Mouse (Mus musculus) liver, embryonic 16.5 days (tissue): ENCODE data around the gene Cacng1. TPM values are rescaled to one million over a fixed set of nuclear protein-coding genes. Genes with fewer than 3 reads are reported as not detected.

Experiments used
- ATAC-seq: fragments of 200-750 bp; cut with Nextera tagmentation; 2 replicates; pipeline ENCODE4 v1.8.0; 2017; ENCODE audit warnings: low read depth, mild to moderate bottlenecking, moderate number of reproducible peaks, moderate library complexity
- H3K27ac ChIP-seq: fragments of 300-500 bp; sonication (generic); 2 replicates; pipeline ENCODE4 v1.5.1; 2014; ENCODE audit warnings: mild to moderate bottlenecking, low read length
- H3K27me3 ChIP-seq: fragments of 300-500 bp; sonication (generic); 2 replicates; pipeline ENCODE4 v1.6.1; 2014; ENCODE audit warnings: low read depth, low read length, mixed read lengths; ENCODE audit not compliant: control insufficient read depth, insufficient read depth
- H3K36me3 ChIP-seq: fragments of 300-500 bp; sonication (generic); 2 replicates; pipeline ENCODE4 v1.6.1; 2014; ENCODE audit warnings: mild to moderate bottlenecking; ENCODE audit not compliant: control insufficient read depth, insufficient read depth
- H3K4me1 ChIP-seq: fragments of 300-500 bp; sonication (generic); 2 replicates; pipeline ENCODE4 v1.6.1; 2014; ENCODE audit warnings: low read depth, low read length, mixed read lengths; ENCODE audit not compliant: control insufficient read depth
- H3K4me2 ChIP-seq: fragments of 300-500 bp; sonication (generic); 2 replicates; pipeline ENCODE4 v1.6.1; 2014; ENCODE audit warnings: low read depth, low read length, mixed read lengths
- H3K4me3 ChIP-seq: fragments of 300-500 bp; sonication (generic); 2 replicates; pipeline ENCODE4 v1.5.1; 2014; ENCODE audit warnings: low read depth, mild to moderate bottlenecking, low read length
- H3K9ac ChIP-seq: fragments of 300-500 bp; sonication (generic); 2 replicates; pipeline ENCODE4 v1.6.1; 2014; ENCODE audit warnings: low read depth, low read length
- H3K9me3 ChIP-seq: fragments of 300-500 bp; sonication (generic); replicated peaks from 2 replicates; pipeline ENCODE4 v1.6.1; 2016; ENCODE audit warnings: low read length; ENCODE audit not compliant: control insufficient read depth
- WGBS: fragments of 180-500 bp; shearing (Covaris S2); extraction: QIAGEN DNeasy Blood & Tissue Kit; methylation state at CpG from one replicate; pipeline ENCODE4 v1.1.7; 2014; ENCODE audit not compliant: insufficient replicate concordance; 5-methylcytosine and 5-hydroxymethylcytosine counted together
- polyA plus RNA-seq: library from polyadenylated mRNA; unstranded; fragments of >200 nt; fragmentation: Nextera tagmentation; extraction: Ambion mirVana; gene quantifications from 2 replicates; pipeline ENCODE4 v1.2.1, GENCODE M21; 2015

The Cacng1 gene
- polyA plus RNA-seq, 1 experiment from 2014 or later = 2.0 TPM

DNA sequence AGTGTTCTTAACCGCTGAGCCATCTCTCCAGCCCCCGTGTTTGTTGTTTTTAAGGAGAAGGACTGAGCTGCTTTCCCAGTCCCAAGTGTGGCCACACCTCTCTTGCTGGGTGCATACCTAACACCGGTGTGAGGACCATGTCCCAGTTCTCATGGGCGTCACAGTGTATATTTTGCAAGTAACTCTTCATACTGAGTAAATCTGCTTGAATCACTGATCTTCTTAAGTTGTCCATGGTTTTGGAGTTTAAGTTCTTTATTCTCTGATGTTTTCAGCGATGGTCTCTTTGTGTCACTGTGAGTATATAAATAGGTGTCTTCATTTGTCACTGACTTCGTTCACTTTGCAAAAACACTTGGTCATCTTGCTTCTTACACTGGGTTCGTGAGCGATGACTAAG is 41.7 kb downstream of the Cacng1 start:
- Histone ChIP-seq H3K27ac (no peak overlapping the region), H3K4me2 (no peak overlapping the region), H3K36me3 (peaks cover 22% of the 10 kb centered on the region), H3K27me3 (no peaks in the 10 kb centered on the region), H3K4me3 (no peak overlapping the region), H3K9me3 (no peaks in the 10 kb centered on the region), H3K9ac (no peak overlapping the region), H3K4me1 (no peaks in the 10 kb centered on the region)
- 79% methylated on average over 8 of the region's 8 CpGs for WGBS
- ATAC-seq = no peak

DNA sequence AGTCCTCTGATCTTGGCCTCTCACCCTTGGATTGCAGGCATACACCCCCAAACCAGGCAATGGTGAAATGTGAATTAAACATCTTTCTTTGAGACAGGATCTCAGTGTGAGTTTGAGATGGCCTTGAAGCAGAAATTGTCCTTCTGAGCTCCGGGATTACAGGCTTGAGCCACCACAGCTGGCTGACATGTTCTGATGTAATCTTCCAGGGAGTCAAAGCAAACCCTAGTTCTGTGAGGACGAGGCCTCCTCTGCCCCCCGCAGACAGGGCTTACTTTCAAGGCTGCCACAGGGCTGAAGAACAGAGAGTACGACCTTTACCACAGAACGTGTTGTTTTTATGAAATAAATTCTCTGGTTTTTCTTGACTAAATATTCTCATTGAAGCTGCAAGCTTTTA is 42.3 kb downstream of the Cacng1 start:
- Histone ChIP-seq H3K9ac (no peak overlapping the region), H3K9me3 (no peaks in the 10 kb centered on the region), H3K4me2 (no peak overlapping the region), H3K27ac (no peak overlapping the region), H3K36me3 (peaks cover 22% of the 10 kb centered on the region), H3K4me1 (no peaks in the 10 kb centered on the region), H3K4me3 (no peak overlapping the region), H3K27me3 (no peaks in the 10 kb centered on the region)
- ATAC-seq = no peak
- 77% methylated on average over 5 of the region's 5 CpGs for WGBS

DNA sequence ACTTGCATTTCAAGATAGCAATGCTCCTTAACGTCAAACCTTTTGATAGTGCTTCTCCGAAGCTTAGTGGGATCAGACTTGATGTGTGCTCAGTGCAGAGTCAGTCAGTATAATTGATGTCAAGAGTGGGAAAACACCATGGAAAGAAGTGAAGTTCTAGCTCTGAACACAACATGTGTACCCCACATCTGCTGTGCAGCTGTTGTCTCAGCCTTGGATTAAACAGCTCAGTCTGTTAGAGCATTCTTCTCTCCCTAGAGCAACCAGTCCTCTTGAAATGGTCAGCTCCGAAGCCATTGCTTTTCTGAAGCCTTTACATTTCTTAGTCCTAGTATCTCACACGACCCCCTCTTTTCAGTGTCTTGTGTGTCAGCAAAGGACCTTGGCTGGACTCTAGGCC is 47.3 kb downstream of the Cacng1 start:
- no peak for ATAC-seq
- Histone ChIP-seq H3K4me3 (no peak overlapping the region), H3K27ac (no peak overlapping the region), H3K27me3 (no peaks in the 10 kb centered on the region), H3K9ac (no peak overlapping the region), H3K36me3 (peaks cover 25% of the 10 kb centered on the region), H3K4me1 (no peaks in the 10 kb centered on the region), H3K9me3 (no peaks in the 10 kb centered on the region), H3K4me2 (no peak overlapping the region)
- WGBS = 73% methylated on average over 4 of the region's 4 CpGs

DNA sequence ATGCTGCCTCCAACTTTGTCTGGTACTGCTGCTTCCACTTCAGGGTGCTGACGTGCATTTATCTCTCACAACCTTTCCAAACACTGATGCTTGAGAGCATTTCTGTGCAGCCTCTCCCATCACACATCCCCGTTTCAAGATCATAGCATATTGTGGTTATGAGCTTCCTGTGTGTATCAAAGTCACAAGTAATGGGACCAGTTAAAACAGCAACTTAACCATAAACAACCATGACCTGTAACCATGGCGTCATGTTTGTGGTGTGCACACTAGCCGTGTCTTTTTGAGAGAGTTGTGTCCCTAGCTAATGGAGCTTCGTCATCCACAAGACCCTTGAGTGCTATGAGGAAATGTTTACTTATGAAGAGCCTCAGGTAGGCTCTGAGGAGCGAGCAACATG is 48.1 kb downstream of the Cacng1 start:
- no peak for ATAC-seq
- WGBS = 83% methylated on average over 6 of the region's 6 CpGs
- no peak overlapping the region for H3K9ac ChIP-seq

DNA sequence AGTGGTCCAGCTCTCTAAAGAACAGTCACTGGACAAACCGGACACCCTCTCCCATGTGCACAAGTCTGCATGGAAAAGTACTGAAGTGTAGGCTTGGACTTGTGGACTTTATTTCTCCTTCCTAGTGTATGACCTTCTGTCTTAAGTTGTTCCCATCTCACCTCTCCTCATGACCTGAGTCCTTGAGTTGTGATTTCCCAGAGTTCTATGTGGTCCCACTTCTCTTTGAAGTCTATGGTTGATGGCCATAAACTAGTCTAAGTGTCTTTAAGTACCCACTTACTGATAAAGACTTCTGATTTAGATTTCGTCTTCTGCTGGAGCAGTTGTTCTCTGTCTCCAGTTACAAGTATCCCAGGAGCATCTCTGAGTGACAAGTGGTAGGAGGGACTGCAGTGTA is 48.8 kb downstream of the Cacng1 start:
- no peak overlapping the region for H3K27ac ChIP-seq
- no peaks in the 10 kb centered on the region for H3K27me3 ChIP-seq
- no peak overlapping the region for H3K4me2 ChIP-seq
- H3K36me3 ChIP-seq = peaks cover 27% of the 10 kb centered on the region
- H3K4me1 ChIP-seq = no peaks in the 10 kb centered on the region
- 80% methylated on average over 2 of the region's 2 CpGs for WGBS
- H3K9ac ChIP-seq = no peak overlapping the region
- no peaks in the 10 kb centered on the region for H3K9me3 ChIP-seq
- no peak overlapping the region for H3K4me3 ChIP-seq
- no peak for ATAC-seq

More for the DNA sequence above, 48.1 kb downstream of the Cacng1 start:
- Histone ChIP-seq H3K4me2 (no peak overlapping the region), H3K4me3 (no peak overlapping the region), H3K27ac (no peak overlapping the region), H3K36me3 (peaks cover 31% of the 10 kb centered on the region), H3K9me3 (no peaks in the 10 kb centered on the region), H3K4me1 (no peaks in the 10 kb centered on the region), H3K27me3 (no peaks in the 10 kb centered on the region)

DNA sequence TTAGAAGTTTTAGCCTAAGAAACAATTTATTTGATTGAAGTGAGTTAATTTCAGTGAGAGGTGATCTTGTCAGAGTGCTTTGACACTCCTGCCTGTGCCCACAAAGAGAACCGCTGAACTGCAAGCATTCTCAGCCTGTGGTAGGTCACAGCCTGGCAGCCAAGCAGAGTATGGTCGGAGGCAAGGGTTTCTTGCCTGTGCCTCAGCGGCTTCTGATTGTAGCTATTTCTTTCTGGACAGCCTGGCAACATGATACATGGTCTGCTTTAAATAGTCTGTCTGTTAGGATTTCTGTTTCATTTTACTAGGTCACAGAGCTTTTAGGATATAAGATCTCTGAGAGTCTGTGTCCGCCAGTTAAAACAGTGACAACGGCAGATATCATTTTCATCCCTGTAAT is 53.7 kb downstream of the Cacng1 start:
- H3K36me3 ChIP-seq = peaks cover 15% of the 10 kb centered on the region
- H3K27me3 ChIP-seq = no peaks in the 10 kb centered on the region
- ATAC-seq = no peak
- no peaks in the 10 kb centered on the region for H3K4me1 ChIP-seq
- H3K4me2 ChIP-seq = no peak overlapping the region
- no peaks in the 10 kb centered on the region for H3K9me3 ChIP-seq
- 85% methylated on average over 5 of the region's 5 CpGs for WGBS
- no peak overlapping the region for H3K9ac ChIP-seq
- no peak overlapping the region for H3K27ac ChIP-seq
- H3K4me3 ChIP-seq = no peak overlapping the region

DNA sequence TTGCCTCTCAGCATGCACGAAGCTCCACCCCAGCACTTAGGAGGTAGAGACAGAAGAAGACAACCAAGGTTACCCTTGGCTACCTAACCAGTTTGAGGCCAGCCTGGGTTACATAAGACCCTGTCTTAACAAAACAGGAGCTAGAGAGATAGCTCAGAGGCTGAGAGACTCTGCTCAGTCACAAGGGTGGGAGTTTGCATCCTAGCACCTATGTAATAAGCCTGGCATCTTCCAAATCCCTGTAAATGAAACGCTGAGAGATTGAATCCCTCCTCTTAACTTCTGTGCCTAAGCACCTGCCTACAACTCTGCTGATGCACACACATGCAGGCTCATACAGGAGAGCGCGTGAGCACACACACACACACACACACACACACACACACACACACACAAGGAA is 55.9 kb downstream of the Cacng1 start:
- Histone ChIP-seq H3K27ac (no peak overlapping the region), H3K9ac (no peak overlapping the region), H3K4me3 (no peak overlapping the region), H3K36me3 (peaks cover 15% of the 10 kb centered on the region), H3K4me2 (no peak overlapping the region), H3K9me3 (no peaks in the 10 kb centered on the region), H3K27me3 (no peaks in the 10 kb centered on the region), H3K4me1 (no peaks in the 10 kb centered on the region)
- ATAC-seq = no peak
- WGBS = 80% methylated on average over 4 of the region's 4 CpGs

DNA sequence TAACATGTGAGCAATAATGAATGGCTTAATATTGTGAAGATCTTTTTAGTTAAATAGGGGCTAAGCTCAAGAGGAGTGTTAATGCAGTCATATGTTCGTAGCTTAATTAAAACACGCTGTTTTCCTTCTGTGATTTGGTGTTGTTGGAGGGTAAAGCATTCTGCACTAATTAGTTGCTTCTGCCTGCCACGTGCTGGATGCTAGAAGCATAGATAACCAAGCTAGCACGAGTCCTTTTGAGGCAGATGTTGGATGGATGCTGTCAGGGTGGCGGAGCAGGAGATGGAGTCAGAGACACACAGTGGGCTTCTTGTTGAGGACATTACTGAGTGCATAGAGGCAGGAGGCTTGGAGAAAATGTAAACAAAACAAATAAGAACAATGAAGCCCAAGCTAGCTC is 59.2 kb downstream of the Cacng1 start:
- no peak overlapping the region for H3K4me3 ChIP-seq
- no peaks in the 10 kb centered on the region for H3K27me3 ChIP-seq
- 78% methylated on average over 5 of the region's 5 CpGs for WGBS
- no peaks in the 10 kb centered on the region for H3K9me3 ChIP-seq
- no peak for ATAC-seq
- no peak overlapping the region for H3K27ac ChIP-seq
- H3K9ac ChIP-seq = no peak overlapping the region
- H3K4me1 ChIP-seq = no peaks in the 10 kb centered on the region
- H3K36me3 ChIP-seq = peaks cover 4% of the 10 kb centered on the region
- H3K4me2 ChIP-seq = no peak overlapping the region

DNA sequence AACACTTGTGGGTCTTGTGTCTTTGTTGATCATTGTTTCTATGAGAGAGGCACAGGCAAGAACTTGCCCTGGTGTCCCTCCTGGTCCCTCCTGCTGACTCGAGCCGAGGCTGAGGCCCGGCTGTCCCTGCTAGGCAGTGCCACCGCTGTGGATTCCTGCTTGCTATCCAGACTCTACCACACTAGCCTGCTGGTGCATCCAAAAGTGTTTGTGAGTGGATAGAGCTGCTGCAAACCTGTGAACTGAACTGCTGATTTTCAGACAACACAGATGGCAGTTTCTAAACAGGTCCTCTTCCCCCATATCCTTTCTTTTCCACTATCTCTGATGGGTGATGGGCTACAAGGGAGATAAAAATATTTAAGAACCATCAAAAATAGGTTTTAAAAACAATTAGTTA is 60.8 kb downstream of the Cacng1 start:
- WGBS = 87% methylated on average over 4 of the region's 4 CpGs
- Histone ChIP-seq H3K4me1 (no peaks in the 10 kb centered on the region), H3K9me3 (no peaks in the 10 kb centered on the region), H3K4me3 (no peak overlapping the region), H3K9ac (no peak overlapping the region), H3K27me3 (no peaks in the 10 kb centered on the region), H3K36me3 (peaks cover 3% of the 10 kb centered on the region; the same call in 1 of the 2 replicates), H3K27ac (no peak overlapping the region), H3K4me2 (no peak overlapping the region)
- ATAC-seq = no peak
